Mouse (Mus musculus) liver, embryonic 16.5 days (tissue): ENCODE measurements at regions not wholly inside any gene's neighbourhood (a gene's known extent, or its start where the extent isn't known, plus 50 kb on each side); places are given as distances from the start of the nearest gene placed in this dataset.
A peak's percentile ranks its signal among the peaks of the same experiment; 100 is the strongest.
"Not testable (repeated sequence)": the region's sequence is repeated elsewhere in the genome, so short reads cannot be mapped to it uniquely, and the experiment has no call there.

Source experiments
- ATAC-seq: fragments of 200-750 bp; cut with Nextera tagmentation; 2 replicates; pipeline ENCODE4 v1.8.0; 2017; ENCODE audit warnings: low read depth, mild to moderate bottlenecking, moderate number of reproducible peaks, moderate library complexity
- H3K27ac ChIP-seq: fragments of 300-500 bp; sonication (generic); 2 replicates; pipeline ENCODE4 v1.5.1; 2014; ENCODE audit warnings: mild to moderate bottlenecking, low read length
- H3K27me3 ChIP-seq: fragments of 300-500 bp; sonication (generic); 2 replicates; pipeline ENCODE4 v1.6.1; 2014; ENCODE audit warnings: low read depth, low read length, mixed read lengths; ENCODE audit not compliant: control insufficient read depth, insufficient read depth
- H3K36me3 ChIP-seq: fragments of 300-500 bp; sonication (generic); 2 replicates; pipeline ENCODE4 v1.6.1; 2014; ENCODE audit warnings: mild to moderate bottlenecking; ENCODE audit not compliant: control insufficient read depth, insufficient read depth
- H3K4me1 ChIP-seq: fragments of 300-500 bp; sonication (generic); 2 replicates; pipeline ENCODE4 v1.6.1; 2014; ENCODE audit warnings: low read depth, low read length, mixed read lengths; ENCODE audit not compliant: control insufficient read depth
- H3K4me2 ChIP-seq: fragments of 300-500 bp; sonication (generic); 2 replicates; pipeline ENCODE4 v1.6.1; 2014; ENCODE audit warnings: low read depth, low read length, mixed read lengths
- H3K4me3 ChIP-seq: fragments of 300-500 bp; sonication (generic); 2 replicates; pipeline ENCODE4 v1.5.1; 2014; ENCODE audit warnings: low read depth, mild to moderate bottlenecking, low read length
- H3K9ac ChIP-seq: fragments of 300-500 bp; sonication (generic); 2 replicates; pipeline ENCODE4 v1.6.1; 2014; ENCODE audit warnings: low read depth, low read length
- H3K9me3 ChIP-seq: fragments of 300-500 bp; sonication (generic); replicated peaks from 2 replicates; pipeline ENCODE4 v1.6.1; 2016; ENCODE audit warnings: low read length; ENCODE audit not compliant: control insufficient read depth
- WGBS: fragments of 180-500 bp; shearing (Covaris S2); extraction: QIAGEN DNeasy Blood & Tissue Kit; methylation state at CpG from one replicate; pipeline ENCODE4 v1.1.7; 2014; ENCODE audit not compliant: insufficient replicate concordance; 5-methylcytosine and 5-hydroxymethylcytosine counted together

DNA sequence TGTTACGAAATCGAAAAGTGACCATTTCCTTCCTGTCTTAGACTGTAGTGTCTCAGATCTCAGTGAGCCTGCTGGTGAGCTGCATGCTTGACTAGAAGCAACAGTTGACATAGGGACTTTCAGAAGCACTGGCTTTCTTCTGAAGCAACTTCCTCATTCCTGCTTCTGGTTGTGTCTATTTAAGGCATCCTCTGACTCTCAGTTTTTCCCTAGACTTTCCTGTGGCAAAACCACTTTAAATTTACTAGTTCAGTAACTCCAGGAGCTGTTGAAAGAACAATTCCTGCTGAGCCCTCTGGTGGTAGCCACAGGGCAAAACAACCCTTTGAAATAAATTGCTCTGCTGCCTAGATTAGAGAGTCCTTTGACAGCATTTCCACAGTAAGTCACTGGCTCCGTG is 1811.9 kb upstream of the G6pd2 start:
- Histone ChIP-seq H3K9ac (no peak overlapping the region), H3K27ac (no peak overlapping the region), H3K9me3 (no peaks in the 10 kb centered on the region), H3K4me1 (no peaks in the 10 kb centered on the region), H3K4me3 (no peak overlapping the region), H3K27me3 (no peaks in the 10 kb centered on the region), H3K4me2 (no peak overlapping the region), H3K36me3 (no peaks in the 10 kb centered on the region)
- ATAC-seq: peak; percentile 39; the same call in 1 of the 2 replicates
- WGBS: 19% methylated on average over 3 of the region's 3 CpGs

DNA sequence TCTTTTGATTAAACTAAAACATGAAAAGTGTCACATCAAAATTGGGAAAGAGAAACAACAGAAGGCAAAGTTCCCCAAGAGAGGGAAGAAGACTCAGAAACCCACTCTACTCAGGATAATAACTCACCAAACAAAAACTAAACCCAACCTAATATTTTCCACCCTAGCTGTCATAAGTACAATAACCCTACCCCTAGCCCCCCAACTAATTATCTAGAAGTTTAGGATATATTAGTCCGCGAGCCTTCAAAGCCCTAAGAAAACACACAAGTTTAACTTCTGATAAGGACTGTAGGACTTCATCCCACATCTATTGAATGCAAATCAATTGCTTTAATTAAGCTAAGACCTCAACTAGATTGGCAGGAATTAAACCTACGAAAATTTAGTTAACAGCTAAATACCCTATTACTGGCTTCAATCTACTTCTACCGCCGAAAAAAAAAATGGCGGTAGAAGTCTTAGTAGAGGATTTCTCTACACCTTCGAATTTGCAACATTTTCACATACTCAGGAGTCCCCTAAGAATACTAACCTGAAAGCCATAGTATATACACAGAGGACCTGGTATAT is 1765.9 kb upstream of the G6pd2 start:
- not testable (repeated sequence) for H3K4me2 ChIP-seq, H3K9me3 ChIP-seq, H3K27ac ChIP-seq, H3K4me1 ChIP-seq, H3K9ac ChIP-seq, H3K36me3 ChIP-seq, H3K27me3 ChIP-seq, H3K4me3 ChIP-seq
- WGBS: 82% methylated on average over 6 of the region's 7 CpGs
- peak; percentile 100 for ATAC-seq

DNA sequence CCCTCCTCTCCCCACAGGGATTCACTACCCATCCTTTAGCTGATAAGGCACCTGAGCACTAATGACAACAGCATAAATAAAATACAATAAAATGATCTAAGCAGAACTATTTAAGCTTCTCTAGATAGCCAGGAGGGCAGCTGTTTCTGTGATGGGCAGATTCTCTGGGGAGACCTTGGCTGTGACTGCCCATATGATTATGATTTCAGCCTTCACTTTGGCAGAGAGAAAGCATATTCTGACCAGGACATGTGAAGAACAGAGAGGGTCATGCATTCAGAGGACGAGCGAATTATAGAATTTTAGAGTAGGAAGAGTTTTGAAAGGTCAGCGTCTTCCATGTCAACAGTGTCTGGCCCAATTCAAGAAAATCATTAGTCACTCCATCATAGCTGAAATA is 1759.6 kb upstream of the G6pd2 start:
- H3K4me2 ChIP-seq: no peak overlapping the region

DNA sequence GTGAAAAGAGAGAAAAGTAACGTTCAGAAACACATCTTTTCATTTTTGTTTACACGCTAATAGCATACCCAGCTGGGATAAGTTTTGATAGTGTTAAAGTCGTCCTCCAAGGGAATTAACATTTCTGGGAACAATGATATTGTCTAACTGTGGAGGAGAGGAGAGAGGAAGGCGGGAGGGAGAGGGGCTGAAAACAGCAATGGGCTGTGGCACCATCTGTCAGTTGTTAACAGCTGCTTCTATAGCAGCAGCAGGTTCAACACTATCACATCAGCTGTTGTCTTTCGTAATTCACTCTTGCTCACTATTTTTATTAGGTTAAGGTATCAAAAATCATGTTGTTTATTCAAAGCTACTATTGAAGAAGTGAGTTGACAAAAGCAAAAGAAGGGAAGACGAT is 1747.4 kb upstream of the G6pd2 start:
- Histone ChIP-seq H3K9ac (no peak overlapping the region), H3K4me1 (no peaks in the 10 kb centered on the region), H3K9me3 (no peaks in the 10 kb centered on the region), H3K4me3 (no peak overlapping the region), H3K27ac (no peak overlapping the region), H3K27me3 (no peaks in the 10 kb centered on the region), H3K36me3 (no peaks in the 10 kb centered on the region), H3K4me2 (no peak overlapping the region)
- WGBS: 49% methylated on average over 6 of the region's 6 CpGs
- ATAC-seq: no peak

More for the DNA sequence above, 1759.6 kb upstream of the G6pd2 start:
- Histone ChIP-seq H3K4me3 (no peak overlapping the region), H3K9me3 (no peaks in the 10 kb centered on the region), H3K4me1 (no peaks in the 10 kb centered on the region), H3K27me3 (no peaks in the 10 kb centered on the region), H3K9ac (no peak overlapping the region), H3K27ac (no peak overlapping the region), H3K36me3 (no peaks in the 10 kb centered on the region)
- ATAC-seq: no peak
- 59% methylated on average over 3 of the region's 3 CpGs for WGBS
